Mouse (Mus musculus) olfactory bulb, adult 2 months (tissue): ENCODE results near the gene Zfp663. TPM values are rescaled to one million over a fixed set of nuclear protein-coding genes. Genes with fewer than 3 reads are reported as not detected.
A peak's percentile ranks its signal among the peaks of the same experiment; 100 is the strongest.

Source experiments
- H3K27ac ChIP-seq: fragments of 200-500 bp; 2 replicates; pipeline ENCODE4 v1.5.1; 2012; ENCODE audit warnings: low read depth, low read length; ENCODE audit not compliant: insufficient read depth
- H3K4me1 ChIP-seq: fragments of 200-500 bp; 2 replicates; pipeline ENCODE4 v1.6.1; 2012; ENCODE audit warnings: low read length; ENCODE audit not compliant: control insufficient read depth, insufficient read depth
- H3K4me3 ChIP-seq: fragments of 200-500 bp; 2 replicates; pipeline ENCODE4 v1.5.1; 2012; ENCODE audit warnings: mild to moderate bottlenecking, low read depth, low read length, moderate library complexity; ENCODE audit not compliant: insufficient read depth
- CTCF ChIP-seq: fragments of 200-500 bp; IDR thresholded peaks from 2 replicates; pipeline ENCODE4 v1.5.1; 2012; ENCODE audit warnings: low read depth, mild to moderate bottlenecking, low read length, moderate library complexity; ENCODE audit not compliant: insufficient read depth
- POLR2A ChIP-seq: fragments of 200-500 bp; IDR thresholded peaks from 2 replicates; pipeline ENCODE4 v1.6.1; 2012; ENCODE audit warnings: mild to moderate bottlenecking, low read depth, low read length, moderate library complexity; ENCODE audit not compliant: insufficient read depth
- WGBS: fragments of 180-500 bp; shearing (Covaris S2); methylation state at CpG from one replicate; pipeline ENCODE4 v1.1.7; 2018; 5-methylcytosine and 5-hydroxymethylcytosine counted together
- polyA plus RNA-seq: library from polyadenylated mRNA; stranded (reverse); fragments of >200 nt; gene quantifications from 2 replicates; pipeline ENCODE4 v1.2.4, GENCODE M21; 2012; ENCODE audit warnings: low replicate concordance; ENCODE audit not compliant: missing spikeins, insufficient read depth, insufficient read length

Zfp663 gene
- polyA plus RNA-seq: not detected in 2 replicates

- H3K4me3 ChIP-seq: peak within 1 kb of the TSS; percentile 46
- under 1% methylated on average over 27 of the region's 27 CpGs for WGBS
- TF ChIP-seq POLR2A (no peak), CTCF (no peak)
- H3K27ac ChIP-seq: no peak within 1 kb of the TSS
- peaks cover 14% of the 10 kb centered on the region for H3K4me1 ChIP-seq
Observed at GRCm38 (mm10) chr2:165368496-165368895, at the start of gene Zfp663. Zfp663 (minus strand) TSS chr2:165368729.

- Histone ChIP-seq H3K27ac (peak overlapping the region; percentile 50), H3K4me3 (no peak overlapping the region), H3K4me1 (peaks cover 28% of the 10 kb centered on the region)
- WGBS: 45% methylated on average over 7 of the region's 7 CpGs
- TF ChIP-seq POLR2A: no peak
- TF ChIP-seq CTCF: no peak
Observed at GRCm38 (mm10) chr2:165417291-165417690, 48.8 kb upstream of the Zfp663 start.

- TF ChIP-seq POLR2A: no peak
- no peak for TF ChIP-seq CTCF
- H3K4me3 ChIP-seq: no peak overlapping the region
- WGBS: 77% methylated on average over 6 of the region's 6 CpGs
- no peak overlapping the region for H3K27ac ChIP-seq
- H3K4me1 ChIP-seq: peaks cover 31% of the 10 kb centered on the region
Observed at GRCm38 (mm10) chr2:165415795-165416194, 47.3 kb upstream of the Zfp663 start.

GRCm38 (mm10) chr2:165415141-165415721 lies 46.7 kb upstream of the Zfp663 start:
- Histone ChIP-seq H3K4me1 (peaks cover 25% of the 10 kb centered on the region), H3K27ac (0 out of 2 replicates have a peak overlapping the region, but pooled peaks have one; percentile 4), H3K4me3 (no peak overlapping the region)
- WGBS: 57% methylated on average over 11 of the region's 11 CpGs
- TF ChIP-seq POLR2A (no peak), CTCF (no peak)

GRCm38 (mm10) chr2:165414321-165414720 lies 45.8 kb upstream of the Zfp663 start:
- TF ChIP-seq POLR2A (no peak), CTCF (no peak)
- H3K4me1 ChIP-seq: peaks cover 18% of the 10 kb centered on the region
- H3K27ac ChIP-seq: peak overlapping the region; percentile 48; the same call in 1 of the 2 replicates
- WGBS: 70% methylated on average over 5 of the region's 5 CpGs
- H3K4me3 ChIP-seq: no peak overlapping the region

GRCm38 (mm10) chr2:165413884-165414283 lies 45.4 kb upstream of the Zfp663 start:
- no peak for TF ChIP-seq POLR2A
- TF ChIP-seq CTCF: no peak
- H3K4me3 ChIP-seq: no peak overlapping the region
- H3K4me1 ChIP-seq: peaks cover 16% of the 10 kb centered on the region; the same call in 1 of the 2 replicates
- H3K27ac ChIP-seq: no peak overlapping the region
- WGBS: 52% methylated on average over 3 of the region's 3 CpGs

- no peak overlapping the region for H3K4me3 ChIP-seq
- peak overlapping the region; percentile 19; the same call in 1 of the 2 replicates for H3K27ac ChIP-seq
- H3K4me1 ChIP-seq: peaks cover 37% of the 10 kb centered on the region
- 18% methylated on average over 10 of the region's 10 CpGs for WGBS
- TF ChIP-seq CTCF (peak; percentile 50; the same call in 1 of the 2 replicates), POLR2A (no peak)
Observed at GRCm38 (mm10) chr2:165407700-165408301, 39.3 kb upstream of the Zfp663 start.

GRCm38 (mm10) chr2:165405351-165405750 lies 36.8 kb upstream of the Zfp663 start:
- TF ChIP-seq CTCF (no peak), POLR2A (no peak)
- Histone ChIP-seq H3K4me1 (peaks cover 47% of the 10 kb centered on the region), H3K27ac (peak overlapping the region; percentile 87; the same call in 1 of the 2 replicates), H3K4me3 (no peak overlapping the region)
- WGBS: 19% methylated on average over 6 of the region's 6 CpGs

- Histone ChIP-seq H3K4me3 (no peak overlapping the region), H3K4me1 (peaks cover 47% of the 10 kb centered on the region), H3K27ac (peak overlapping the region; percentile 23; the same call in 1 of the 2 replicates)
- 73% methylated on average over 9 of the region's 9 CpGs for WGBS
- no peak for TF ChIP-seq POLR2A
- TF ChIP-seq CTCF: no peak
Observed at GRCm38 (mm10) chr2:165404951-165405350, 36.4 kb upstream of the Zfp663 start.
